In genomic region chr4:144913298-144914152, GRCm38 (mm10) we compare ENCODE assay signal across 18 mouse cellular contexts. TPM values are rescaled to one million over a fixed set of nuclear protein-coding genes. Genes with fewer than 3 reads are reported as not detected.
DNase-seq lines count a peak whose midpoint lies in the region; ATAC-seq and TF ChIP-seq lines count a peak whose summit lies in the region.
"Had no signal": no experiment of that assay in that cellular context is flagged by ENCODE, and none has a peak within 500 bp of the region (broad histone marks: within the 10 kb centered on the region; RNA-seq: fewer than 3 reads in every experiment).

No protein-coding gene starts in this region.

- no peak for TF ChIP-seq RAD21 in MEL (IDR thresholded peaks at IDR 0.05; ENCODE audit: low read depth, low read length)

- DNase-seq in gastrocnemius, adult 2 months: no peak
- DNase-seq in gastrocnemius, postnatal 36 days: no peak
- DNase-seq in MEL (ENCODE audit: low read depth, low spot score): peak; percentile 83
- DNase-seq in c-Kit-positive CD71-positive TER-119-negative erythroid progenitor cells, embryonic 14.5 days (ENCODE audit: low read depth): peak; percentile 68
- no peak for DNase-seq in thymus, postnatal 25 days
- no peak for DNase-seq in cerebellum, adult 9-10 months
- no peak for DNase-seq in lung, postnatal 25 days (ENCODE audit: low spot score)
- DNase-seq: cerebellum, postnatal 14 days; gastrocnemius, postnatal 14 days; kidney, postnatal 14 days; layer of hippocampus, adult 9-11 months; thymus, adult 18-20 months had no signal

- H3K36me3 ChIP-seq in MEL (ENCODE audit: control insufficient read depth in 1 of 2, insufficient read depth in 2 of 2, low read length in 2 of 2): peaks cover 0 to 8% of the 10 kb centered on the region in 2 experiments; a peak in 2 of 4 replicates
- 0 out of 2 replicates have a peak, but pooled peaks cover 2% of the 10 kb centered on the region for H3K36me3 ChIP-seq in liver, embryonic 15.5 days (replicated peaks)

- no peak overlapping the region for H3K4me3 ChIP-seq in gastrocnemius, adult 2 months
- H3K4me3 ChIP-seq in MEL (ENCODE audit: control insufficient read depth in 1 of 2, insufficient read depth in 1 of 2, low read depth in 2 of 2, low read length in 2 of 2): no peak overlapping the region
- H3K4me3 ChIP-seq in liver, embryonic 15.5 days (replicated peaks): no peak overlapping the region
- H3K4me3 ChIP-seq: embryonic facial prominence, embryonic 10.5 days; heart, embryonic 13.5 days; limb, embryonic 15.5 days; neural tube, embryonic 12.5 days had no signal

- peaks cover 7 to 18% of the 10 kb centered on the region in 2 experiments for H3K4me1 ChIP-seq in MEL (ENCODE audit: control insufficient read depth in 1 of 2, insufficient read depth in 2 of 2, low read length in 2 of 2)
- peaks cover 23% of the 10 kb centered on the region for H3K4me1 ChIP-seq in liver, embryonic 15.5 days (replicated peaks)
- H3K4me1 ChIP-seq: embryonic facial prominence, embryonic 10.5 days; neural tube, embryonic 12.5 days had no signal

- TF ChIP-seq POLR2A in MEL (IDR thresholded peaks at IDR 0.05; ENCODE audit: control insufficient read depth in 1 of 2, insufficient read depth in 1 of 2, low read depth in 1 of 2, low read length in 2 of 2, poor library complexity in 1 of 2): no peak

- H3K27me3 ChIP-seq in MEL (ENCODE audit: control insufficient read depth in 1 of 2, insufficient read depth in 2 of 2, low read length in 2 of 2): no peaks in the 10 kb centered on the region
- H3K27me3 ChIP-seq in liver, embryonic 15.5 days: no peaks in the 10 kb centered on the region
- H3K27me3 ChIP-seq: limb, embryonic 15.5 days; neural tube, embryonic 12.5 days had no signal

- no peaks in the 10 kb centered on the region for H3K79me2 ChIP-seq in MEL (ENCODE audit: control insufficient read depth, insufficient read depth, low read length, poor library complexity)

- peak; percentile 67 to 71 for TF ChIP-seq EP300 in MEL (IDR thresholded peaks at IDR 0.05; ENCODE audit: low read depth in 1 of 2, low read length in 2 of 2)

- intact Hi-C loops in gastrocnemius, adult 2 months (cut with DNase I): no loop called here
- intact Hi-C loops in gastrocnemius, postnatal 36 days (cut with DNase I): no loop called here

- peak; percentile 35; the same call in 1 of the 2 replicates for ATAC-seq in liver, embryonic 15.5 days (ENCODE audit: insufficient read depth)
- ATAC-seq: midbrain, embryonic 16.5 days had no signal

- no peak overlapping the region for H3K4me2 ChIP-seq in liver, embryonic 15.5 days
- H3K4me2 ChIP-seq: heart, embryonic 13.5 days; limb, embryonic 15.5 days; neural tube, embryonic 12.5 days had no signal

- WGBS in liver, embryonic 15.5 days (ENCODE audit: insufficient replicate concordance): 48% methylated on average over 6 of the region's 6 CpGs

- peak overlapping the region; percentile 13; the same call in 1 of the 2 replicates for H3K27ac ChIP-seq in gastrocnemius, adult 2 months
- peak overlapping the region; percentile 76 for H3K27ac ChIP-seq in MEL (ENCODE audit: control insufficient read depth, low read depth, low read length)
- no peak overlapping the region for H3K27ac ChIP-seq in liver, embryonic 15.5 days (replicated peaks)
- H3K27ac ChIP-seq: embryonic facial prominence, embryonic 10.5 days; heart, embryonic 13.5 days; limb, embryonic 15.5 days; neural tube, embryonic 12.5 days had no signal

- H3K9ac ChIP-seq in MEL (ENCODE audit: control insufficient read depth, low read depth, low read length, poor library complexity, severe bottlenecking): no peak overlapping the region
- no peak overlapping the region for H3K9ac ChIP-seq in liver, embryonic 15.5 days
- H3K9ac ChIP-seq: heart, embryonic 13.5 days; limb, embryonic 15.5 days; neural tube, embryonic 12.5 days had no signal

- no peaks in the 10 kb centered on the region for H3K9me3 ChIP-seq in MEL (replicated peaks; ENCODE audit: insufficient read depth, low read length)
- no peaks in the 10 kb centered on the region for H3K9me3 ChIP-seq in liver, embryonic 15.5 days (replicated peaks)
- H3K9me3 ChIP-seq: embryonic facial prominence, embryonic 10.5 days; heart, embryonic 13.5 days; limb, embryonic 15.5 days; neural tube, embryonic 12.5 days had no signal

- TF ChIP-seq CTCF in gastrocnemius, adult 2 months (IDR thresholded peaks at IDR 0.05): no peak
- no peak for TF ChIP-seq CTCF in MEL (IDR thresholded peaks at IDR 0.05 in 2 of 3, conservative IDR thresholded peaks at IDR 0.05 in 1 of 3; ENCODE audit: control insufficient read depth in 1 of 3, insufficient read depth in 1 of 3, low read depth in 2 of 3, low read length in 3 of 3, poor library complexity in 1 of 3, severe bottlenecking in 1 of 3)

TF ChIP-seq in MEL, 35 proteins besides CTCF, POLR2A, EP300 and RAD21:
- TF ChIP-seq GATA1 (IDR thresholded peaks at IDR 0.05; ENCODE audit: low read depth, low read length) (peak; percentile 77), MAX (IDR thresholded peaks at IDR 0.05; ENCODE audit: low read length) (no peak), POLR2AphosphoS5 (IDR thresholded peaks at IDR 0.05; ENCODE audit: borderline replicate concordance, low read depth, low read length) (no peak), MYB (IDR thresholded peaks at IDR 0.05; ENCODE audit: low read depth, low read length) (no peak), ZNF384 (IDR thresholded peaks at IDR 0.05; ENCODE audit: low read depth, low read length) (no peak), MAZ (IDR thresholded peaks at IDR 0.05; ENCODE audit: low read depth, low read length) (no peak), TCF12 (IDR thresholded peaks at IDR 0.05; ENCODE audit: low read depth, low read length) (peak; percentile 29; the same call in 1 of the 2 replicates), TAL1 (IDR thresholded peaks at IDR 0.05; ENCODE audit: low read length) (peak; percentile 36), MEF2A (IDR thresholded peaks at IDR 0.05; ENCODE audit: extremely low read depth, insufficient replicate concordance, low read depth, low read length, poor library complexity, severe bottlenecking) (no peak), BHLHE40 (IDR thresholded peaks at IDR 0.05; ENCODE audit: borderline replicate concordance, low read depth, low read length) (no peak), UBTF (IDR thresholded peaks at IDR 0.05; ENCODE audit: borderline replicate concordance, insufficient read depth, low read depth, low read length) (no peak), SIN3A (IDR thresholded peaks at IDR 0.05; ENCODE audit: low read length) (peak; percentile 41; the same call in 1 of the 2 replicates), ZMIZ1 (IDR thresholded peaks at IDR 0.05; ENCODE audit: low read depth, low read length) (no peak), E2F4 (IDR thresholded peaks at IDR 0.05; ENCODE audit: borderline replicate concordance, low read depth, low read length) (no peak), CHD1 (IDR thresholded peaks at IDR 0.05; ENCODE audit: low read depth, low read length) (no peak), JUND (IDR thresholded peaks at IDR 0.05; ENCODE audit: low read depth, low read length) (peak; percentile 72; the same call in 1 of the 2 replicates), MAFK (IDR thresholded peaks at IDR 0.05; ENCODE audit: borderline replicate concordance, low read depth, low read length) (no peak), MYC (IDR thresholded peaks at IDR 0.05; ENCODE audit: low read depth, low read length) (no peak), NRF1 (IDR thresholded peaks at IDR 0.05; ENCODE audit: insufficient read depth, low read depth, low read length, poor library complexity, severe bottlenecking) (no peak), USF2 (IDR thresholded peaks at IDR 0.05; ENCODE audit: borderline replicate concordance in 1 of 2, insufficient read depth in 1 of 2, low read depth in 1 of 2, low read length in 2 of 2) (no peak), NELFE (IDR thresholded peaks at IDR 0.05; ENCODE audit: low read depth, low read length) (0 out of 2 replicates have a peak, but pooled peaks have one; percentile 21), ZKSCAN1 (IDR thresholded peaks at IDR 0.05; ENCODE audit: low read depth, low read length) (peak; percentile 88), ZC3H11A (IDR thresholded peaks at IDR 0.05; ENCODE audit: low read depth, low read length) (no peak), POLR2AphosphoS2 (IDR thresholded peaks at IDR 0.05; ENCODE audit: low read length) (no peak), CHD2 (IDR thresholded peaks at IDR 0.05; ENCODE audit: low read length) (no peak), RCOR1 (IDR thresholded peaks at IDR 0.05; ENCODE audit: low read depth, low read length) (no peak; the same call in 1 of the 2 replicates), ETS1 (IDR thresholded peaks at IDR 0.05; ENCODE audit: low read depth, low read length) (0 out of 2 replicates have a peak, but pooled peaks have one; percentile 22), SMC3 (IDR thresholded peaks at IDR 0.05; ENCODE audit: low read depth, low read length) (no peak), ELF1 (IDR thresholded peaks at IDR 0.05; ENCODE audit: low read depth, low read length) (no peak), TBP (IDR thresholded peaks at IDR 0.05; ENCODE audit: low read depth, low read length) (0 out of 2 replicates have a peak, but pooled peaks have one; percentile 35), MXI1 (IDR thresholded peaks at IDR 0.05; ENCODE audit: low read depth, low read length) (peak; percentile 34; the same call in 1 of the 2 replicates), GABPA (IDR thresholded peaks at IDR 0.05; ENCODE audit: low read depth, low read length) (no peak), USF1 (IDR thresholded peaks at IDR 0.05; ENCODE audit: low read depth, low read length) (no peak), KAT2A (conservative IDR thresholded peaks at IDR 0.05; ENCODE audit: low read depth, low read length) (no peak), HCFC1 (IDR thresholded peaks at IDR 0.05; ENCODE audit: low read depth, low read length) (no peak)

RNA-seq across cellular contexts. Expression of gene Dhrs3, which starts 20.9 kb away (rescaled TPM):
- 10 to 100 TPM; 59.5 to 63.7 TPM for total RNA-seq in gastrocnemius, adult 2 months (2021)
- total RNA-seq in gastrocnemius, postnatal 36 days (2021): 10 to 100 TPM; 30.4 to 45.8 TPM
- total RNA-seq in MEL (2012; rRNA removed): 0.89 and 2.1 TPM in 2 replicates
- 1 to 10 TPM in 1 of 2 experiments, not detected in 1; 2.2 TPM for polyA plus RNA-seq in MEL (2012; ENCODE audit: insufficient read depth in 1 of 2, insufficient read length in 2 of 2, low read depth in 1 of 2, low replicate concordance in 2 of 2, missing spikeins in 1 of 2)
- 27.6 and 33.3 TPM in 2 replicates for polyA plus RNA-seq in liver, embryonic 15.5 days (2015; fragmentation: Nextera tagmentation; extraction: Ambion mirVana)

Comparison
In these comparisons a context has a peak if more than half of its experiments do, and no peak if none do; other contexts are left out.
1. DNase-seq: peak in MEL (single experiment) and c-Kit-positive CD71-positive TER-119-negative erythroid progenitor cells, embryonic 14.5 days (single experiment); none in gastrocnemius, adult 2 months (single experiment), gastrocnemius, postnatal 36 days (0 of 2), thymus, postnatal 25 days (single experiment), cerebellum, adult 9-10 months (single experiment) and lung, postnatal 25 days (single experiment).
2. RNA of gene Dhrs3, which starts 20.9 kb away (total RNA-seq): 59.5 to 63.7 TPM in gastrocnemius, adult 2 months and 30.4 to 45.8 TPM in gastrocnemius, postnatal 36 days; 0.89 to 2.1 TPM in MEL; every median in the first group is over 10 times any median in the second.